Mouse (Mus musculus) MN1 (cell line): ENCODE data around the gene Wdr82.
"Not testable (repeated sequence)": the region's sequence is repeated elsewhere in the genome, so short reads cannot be mapped to it uniquely, and the experiment has no call there.

Source experiments
- DNase-seq: peaks from one replicate; pipeline ENCODE4 v3.0.0-alpha.2; 2016; ENCODE audit warnings: low spot score

Wdr82 gene

DNA sequence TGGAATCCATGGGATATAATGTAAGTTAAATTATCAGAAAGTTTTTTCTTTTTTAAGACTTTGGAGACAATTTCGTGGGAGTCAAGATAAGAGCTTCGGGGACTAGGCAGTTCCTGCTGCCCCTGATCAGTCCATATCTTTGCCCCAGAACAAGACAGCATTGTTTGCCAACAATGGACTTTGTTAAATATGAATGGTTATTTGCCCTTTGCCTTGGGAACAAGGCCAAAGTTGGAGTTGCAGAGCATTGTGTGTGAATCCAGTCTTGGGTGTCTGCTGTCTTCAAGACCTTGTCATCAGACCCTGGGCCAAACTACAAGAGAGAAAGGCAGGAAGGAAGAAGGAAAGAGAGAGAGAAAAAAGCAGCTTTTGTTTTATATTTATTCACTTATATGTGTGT is 4.0 kb upstream of the Wdr82 start:
- no peak for DNase-seq

DNA sequence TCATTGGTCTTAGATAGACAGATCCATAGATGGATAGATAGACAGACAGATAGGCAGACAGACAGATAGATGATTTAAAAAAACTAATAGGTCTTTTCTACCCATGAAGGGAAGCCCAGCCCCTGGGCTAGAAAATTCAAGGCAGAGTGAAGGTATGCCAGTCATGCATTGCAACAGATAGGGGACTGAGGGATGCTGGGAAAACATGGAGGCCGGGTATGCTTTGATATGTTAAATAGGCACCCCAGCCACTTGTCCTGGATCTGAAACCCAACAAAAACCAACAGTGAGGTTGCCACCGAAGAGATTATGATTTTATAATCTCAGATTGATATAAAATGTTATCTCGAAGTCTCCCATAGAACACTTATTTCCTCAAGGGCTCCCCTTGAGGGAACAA is 3.5 kb upstream of the Wdr82 start:
- no peak for DNase-seq

DNA sequence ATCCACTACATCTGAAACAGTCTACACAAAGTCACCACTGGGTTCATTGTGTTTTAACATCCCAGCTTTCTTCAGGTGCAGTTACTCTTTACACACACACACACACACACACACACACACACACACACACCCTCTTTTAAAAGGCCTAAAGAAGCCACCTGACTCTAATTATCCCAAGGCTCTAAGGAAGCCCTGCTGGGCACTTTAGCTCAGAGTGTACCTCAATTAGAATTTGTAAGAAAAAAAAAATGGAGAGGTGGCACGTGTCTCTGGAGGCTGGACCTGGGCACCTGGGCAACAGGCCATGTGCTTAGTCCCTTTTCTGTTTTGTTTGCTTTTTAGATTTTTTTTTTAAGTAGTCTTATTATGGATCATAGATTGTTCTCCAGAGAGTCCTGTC is 3.0 kb upstream of the Wdr82 start:
- peak; percentile 30 for DNase-seq

DNA sequence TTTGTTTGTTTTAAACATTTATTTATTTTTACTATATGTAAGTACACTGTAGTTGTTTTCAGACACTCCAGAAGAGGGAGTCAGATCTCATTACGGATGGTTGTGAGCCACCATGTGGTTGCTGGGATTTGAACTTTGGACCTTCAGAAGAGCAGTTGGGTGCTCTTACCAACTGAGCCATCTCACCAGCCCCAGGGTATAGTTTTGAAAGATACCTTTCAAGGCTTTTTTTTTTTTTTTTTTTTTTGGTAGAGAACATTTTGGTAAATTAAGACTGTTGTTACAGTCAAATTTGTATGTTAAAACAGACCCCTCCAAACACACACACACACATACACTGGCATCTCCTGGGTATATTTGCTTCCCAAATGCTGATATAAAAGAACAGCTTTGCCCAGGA is 1.7 kb upstream of the Wdr82 start:
- DNase-seq, result not testable (repeated sequence)

DNA sequence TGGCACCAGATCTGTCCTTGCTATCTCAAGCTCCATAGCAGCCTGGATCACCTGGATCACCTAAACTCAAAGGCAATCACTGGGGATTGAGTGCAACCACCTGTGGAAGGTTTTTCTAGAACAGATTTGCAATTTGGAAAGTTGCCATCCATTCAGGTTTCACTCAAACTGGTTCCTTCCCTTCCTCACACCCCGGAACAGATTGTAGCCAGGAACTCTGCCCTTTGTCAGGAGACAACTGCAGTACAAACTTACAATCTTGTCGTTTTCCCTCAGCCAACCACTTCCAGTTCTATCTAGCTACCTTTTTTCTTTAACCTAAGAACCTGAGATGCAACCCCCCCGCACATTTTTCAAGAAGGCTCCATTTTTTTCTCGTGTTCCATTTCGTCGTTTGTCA is 811 bp upstream of the Wdr82 start:
- peak; percentile 24 for DNase-seq

DNA sequence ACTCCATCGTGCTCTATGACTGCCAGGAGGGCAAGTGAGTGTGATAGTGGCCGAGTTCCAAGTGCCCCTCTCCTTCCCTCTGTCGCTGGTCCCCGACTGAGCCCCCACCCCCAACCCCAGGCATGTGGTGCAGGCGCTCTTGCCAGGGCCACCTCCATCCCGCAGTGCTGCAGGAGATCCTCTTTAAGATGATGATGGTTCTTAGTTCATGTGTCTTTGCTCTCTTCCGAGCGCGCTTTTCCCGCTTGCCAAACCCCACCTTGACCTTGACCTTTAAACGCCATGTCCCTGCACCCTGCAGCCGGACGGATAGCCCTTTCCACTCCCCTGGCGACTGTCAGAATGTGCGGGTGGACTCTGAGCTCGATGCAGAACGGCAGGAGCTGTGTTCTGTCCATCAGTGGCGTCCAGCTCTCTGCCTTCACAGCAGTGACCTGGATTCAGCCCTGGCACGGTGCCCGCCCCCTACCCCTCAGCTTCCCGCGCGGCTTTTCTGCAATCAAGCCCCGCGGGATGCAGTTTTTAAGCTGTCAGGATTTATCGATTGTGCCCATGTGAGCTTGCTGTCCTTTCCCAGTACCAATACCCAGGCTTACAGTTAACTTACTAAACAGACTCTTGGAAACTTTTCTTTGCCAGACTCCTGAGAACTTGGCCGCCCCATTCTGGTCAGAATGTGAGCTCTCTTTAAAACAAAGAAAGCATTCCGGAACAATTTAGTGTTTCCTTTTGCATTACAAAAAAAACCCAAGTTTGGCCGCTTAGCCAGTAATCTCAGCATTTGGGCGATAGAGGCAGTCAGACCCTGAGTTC is 824 bp downstream of the Wdr82 start:
- DNase-seq, result peak; percentile 75

DNA sequence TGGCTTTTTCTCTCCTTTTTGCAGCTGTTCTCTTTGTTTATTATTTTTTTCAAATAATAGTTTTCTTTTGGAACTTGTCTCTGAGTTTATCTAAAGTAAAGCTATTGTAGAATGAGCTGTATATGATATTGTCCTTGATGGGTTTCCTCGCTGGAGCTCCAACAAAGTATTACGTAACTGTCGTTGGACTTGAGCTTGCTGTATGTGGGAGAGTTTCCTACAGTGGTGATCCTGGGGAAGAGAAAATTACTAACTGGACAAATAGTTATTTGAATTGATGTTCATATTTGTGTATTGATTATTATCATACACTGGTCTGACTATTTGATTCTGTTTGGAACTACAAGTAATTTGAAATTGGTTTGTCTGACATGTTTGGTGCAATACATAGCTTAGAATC is 1.8 kb downstream of the Wdr82 start:
- DNase-seq, result no peak

DNA sequence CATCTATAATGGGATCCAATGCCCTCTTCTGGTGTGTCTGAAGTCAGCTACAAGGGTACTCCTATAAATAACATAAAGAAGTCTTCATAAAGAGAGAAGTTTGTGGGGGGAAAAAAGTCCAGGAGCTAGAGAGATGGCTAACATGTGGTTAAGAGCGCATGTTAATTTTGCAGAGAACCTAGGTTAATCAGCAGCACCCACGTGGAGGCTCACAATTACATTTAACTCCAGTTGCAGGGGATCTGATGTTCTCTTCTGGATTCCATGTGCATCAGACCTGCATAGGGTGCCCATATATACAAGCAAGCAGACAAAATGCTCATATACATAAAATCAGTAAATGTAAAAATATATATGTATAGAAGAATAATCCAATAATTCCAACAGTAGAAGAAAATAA is 2.6 kb downstream of the Wdr82 start:
- no peak for DNase-seq

DNA sequence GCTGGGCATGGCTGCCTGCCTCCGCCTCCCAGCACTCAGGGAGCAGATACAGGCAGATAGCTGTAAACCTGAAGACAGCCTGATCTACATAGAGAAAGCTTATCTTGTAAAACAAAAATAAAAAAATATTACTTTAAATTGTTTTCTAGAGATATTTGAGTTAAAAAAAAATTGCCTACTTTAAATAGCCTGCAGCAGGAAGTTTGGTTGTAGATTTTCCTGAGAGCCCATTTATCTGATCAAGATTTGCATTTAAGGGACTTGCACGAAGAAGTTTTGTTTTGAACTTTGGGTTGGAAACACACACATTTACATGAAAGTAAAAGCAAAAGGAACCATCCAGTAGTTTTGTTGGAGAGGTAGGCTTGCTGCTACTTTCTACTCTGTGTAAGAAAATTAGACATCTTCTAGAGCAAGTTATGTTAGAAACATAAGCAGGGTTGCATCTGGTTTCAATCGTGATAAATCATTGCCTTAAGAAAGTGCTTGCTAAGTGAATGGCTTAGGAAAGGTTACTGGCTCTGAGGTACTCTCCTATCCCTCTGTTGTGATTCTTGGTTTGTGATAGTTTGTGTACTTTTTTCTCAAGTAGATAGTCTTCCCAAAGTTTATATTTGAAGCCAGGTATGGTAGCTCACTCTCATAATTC is 4.9 kb downstream of the Wdr82 start:
- no peak for DNase-seq

DNA sequence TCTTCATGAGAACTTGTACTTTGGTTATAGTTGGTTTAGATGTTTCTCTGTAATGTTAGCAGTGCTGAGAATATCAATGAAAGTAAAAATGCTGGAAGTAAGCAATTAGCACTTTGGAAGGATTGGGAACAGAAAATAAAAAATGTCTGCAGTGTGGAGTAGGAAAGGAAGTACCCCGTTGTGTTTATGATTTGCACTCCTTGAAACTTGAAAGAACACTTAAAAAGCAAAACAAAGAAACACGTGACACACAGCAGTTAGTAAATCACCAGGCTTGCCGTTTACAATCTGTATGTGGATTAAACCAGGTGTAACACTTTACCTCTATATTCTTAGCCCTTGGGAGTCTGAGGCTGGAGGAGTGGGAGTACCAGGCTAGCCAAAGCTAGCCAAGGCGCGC is 6.0 kb downstream of the Wdr82 start:
- no peak for DNase-seq

DNA sequence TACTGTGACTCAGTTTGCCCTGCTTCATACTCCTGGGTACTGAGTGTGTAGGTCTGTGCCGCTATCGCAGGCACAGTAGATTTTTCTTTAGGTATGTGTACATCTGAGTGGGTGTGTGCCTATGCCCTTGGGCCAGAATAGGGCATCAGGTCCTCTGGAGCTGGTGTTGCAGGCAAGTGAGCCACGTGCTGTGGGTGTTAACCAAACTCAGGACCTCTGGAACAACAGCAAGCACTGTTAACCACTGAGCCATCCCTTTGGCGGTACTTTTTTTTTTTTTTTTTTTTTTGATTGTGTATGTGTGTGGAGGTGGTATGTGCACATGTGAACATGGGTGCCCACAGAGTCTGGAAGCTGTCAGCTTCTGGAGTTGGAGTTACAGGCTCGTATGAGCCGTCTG is 7.1 kb downstream of the Wdr82 start:
- no peak for DNase-seq

DNA sequence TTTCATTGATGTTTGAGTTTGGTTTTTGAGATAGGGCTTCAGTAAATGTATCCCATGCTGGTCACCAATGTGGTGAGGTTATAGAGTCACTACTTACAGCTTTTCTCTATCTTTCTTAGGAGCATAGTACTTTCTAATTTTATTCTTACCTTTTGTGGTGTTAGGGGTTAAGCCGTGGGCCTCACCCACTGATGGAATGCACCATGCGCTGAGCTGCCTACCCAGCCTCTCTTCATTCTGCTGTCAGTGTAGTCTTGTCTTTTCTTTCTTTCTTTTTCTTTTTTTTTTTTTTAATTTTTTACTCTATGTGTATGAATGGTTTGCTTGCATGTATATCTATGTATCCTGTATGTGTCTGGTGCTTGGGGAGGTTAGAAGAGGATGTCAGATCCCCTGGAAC is 8.7 kb downstream of the Wdr82 start:
- DNase-seq, result no peak

DNA sequence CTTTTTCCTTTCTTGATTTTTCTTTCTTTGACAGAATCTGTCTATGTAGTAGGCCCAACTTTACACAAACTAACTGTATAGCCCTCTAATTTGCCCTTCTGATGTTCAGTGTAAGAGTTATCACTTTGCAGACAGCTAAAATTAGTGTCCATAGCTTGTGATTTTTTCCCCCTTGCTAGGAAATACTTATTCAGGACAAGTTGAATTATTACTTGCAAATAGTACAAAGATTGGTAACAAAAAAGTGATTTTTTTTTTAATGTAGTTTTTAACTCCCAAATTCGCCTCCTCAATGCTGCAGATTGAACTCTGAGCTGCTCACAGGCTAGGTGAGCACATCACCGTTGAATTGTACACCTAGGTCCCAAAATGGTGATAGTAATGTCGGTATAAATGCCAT is 9.2 kb downstream of the Wdr82 start:
- no peak for DNase-seq

DNA sequence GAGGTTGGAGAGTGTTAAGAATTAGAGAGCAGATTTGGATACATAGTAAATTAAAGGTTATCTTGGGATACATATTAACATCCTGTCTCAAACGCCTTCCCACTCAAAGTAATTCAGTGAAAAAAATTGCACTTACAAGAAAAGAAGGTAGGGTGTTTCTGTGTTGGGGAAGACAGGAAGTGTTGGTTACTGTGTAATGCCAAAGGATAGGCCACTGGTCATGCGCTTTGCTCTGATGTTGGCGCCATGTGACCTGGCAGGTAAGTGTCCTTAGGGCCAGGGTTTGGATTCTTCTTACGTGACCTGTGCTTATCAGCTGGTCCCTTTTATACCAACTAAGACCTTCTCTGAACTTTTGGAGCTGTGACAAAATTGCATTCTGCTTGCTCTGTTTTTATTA is 11.4 kb downstream of the Wdr82 start:
- no peak for DNase-seq

DNA sequence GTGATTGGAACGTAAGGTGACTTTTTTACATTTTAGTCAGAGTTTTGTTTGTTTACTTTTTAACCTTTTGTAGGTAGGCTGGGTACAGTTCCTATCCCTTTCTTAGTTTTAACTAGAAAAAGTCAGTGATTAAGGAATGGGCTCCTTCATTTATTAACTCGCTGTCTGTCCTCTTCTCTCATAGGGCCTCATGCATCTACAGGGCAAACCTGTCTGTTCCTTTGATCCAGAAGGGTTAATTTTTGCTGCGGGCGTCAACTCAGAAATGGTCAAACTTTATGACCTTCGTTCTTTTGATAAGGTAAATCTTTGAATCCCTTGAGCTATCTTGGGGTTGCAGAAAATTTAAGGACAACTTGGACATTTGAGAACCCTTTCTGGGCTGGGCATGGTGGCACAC is 13.3 kb downstream of the Wdr82 start:
- no peak for DNase-seq

DNA sequence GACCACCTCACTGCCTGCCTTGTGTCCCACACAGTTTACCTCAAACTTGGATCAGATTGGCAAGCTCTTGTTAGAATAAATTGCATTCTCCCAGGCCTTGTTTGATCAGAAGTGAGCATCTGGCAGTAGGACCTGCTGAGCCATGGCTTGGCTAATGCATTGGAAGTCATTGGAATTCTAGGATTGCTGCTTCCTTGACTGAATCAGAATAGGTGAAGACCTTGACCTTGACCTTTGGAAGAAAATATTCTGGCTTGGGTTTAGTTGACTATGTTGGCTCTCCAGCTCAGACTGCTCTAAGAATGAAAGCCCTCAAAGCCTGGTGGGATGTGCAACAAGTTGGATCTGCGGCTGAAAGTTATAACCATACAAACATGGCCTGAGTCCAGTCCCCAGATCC is 20.6 kb downstream of the Wdr82 start:
- no peak for DNase-seq

DNA sequence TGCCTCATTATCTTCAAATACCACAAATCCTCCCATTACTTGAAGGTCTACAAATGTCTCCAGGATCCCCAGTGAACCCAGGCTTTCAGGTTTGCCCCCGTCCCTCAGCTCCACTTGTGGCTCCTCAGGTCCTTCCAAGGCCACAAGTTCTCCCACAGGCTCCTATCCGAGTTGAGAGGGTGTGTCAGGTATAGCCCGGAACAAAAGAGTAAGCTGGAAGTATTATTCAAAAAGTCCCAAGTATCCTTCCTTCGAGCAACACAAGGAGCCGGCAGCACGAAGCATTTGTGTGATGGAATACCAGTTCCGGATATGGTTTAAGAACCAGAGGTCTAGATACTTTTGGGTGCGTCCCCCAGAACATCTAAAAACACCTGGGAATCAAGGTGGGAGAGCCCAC is 21.3 kb downstream of the Wdr82 start:
- DNase-seq, result no peak

DNA sequence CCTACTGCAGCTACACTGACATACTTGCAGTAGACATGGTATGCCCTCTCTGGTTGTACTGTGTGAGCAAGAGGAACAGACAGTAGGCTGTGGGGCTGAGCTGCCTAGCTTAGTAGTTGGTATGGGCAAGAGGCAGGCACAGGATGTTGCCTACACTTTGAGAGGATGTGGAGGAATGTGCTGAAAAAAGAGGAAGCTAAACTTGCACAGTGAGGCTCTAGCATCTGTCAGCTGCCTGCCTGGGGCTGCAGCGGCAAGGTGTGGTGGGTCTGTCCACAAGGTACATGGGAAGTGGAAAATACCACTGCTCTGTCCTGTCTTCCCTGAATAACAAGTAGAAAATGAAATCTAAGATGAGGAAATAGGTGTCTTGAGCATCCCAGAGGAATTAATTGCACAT is 22.3 kb downstream of the Wdr82 start:
- DNase-seq, result no peak

DNA sequence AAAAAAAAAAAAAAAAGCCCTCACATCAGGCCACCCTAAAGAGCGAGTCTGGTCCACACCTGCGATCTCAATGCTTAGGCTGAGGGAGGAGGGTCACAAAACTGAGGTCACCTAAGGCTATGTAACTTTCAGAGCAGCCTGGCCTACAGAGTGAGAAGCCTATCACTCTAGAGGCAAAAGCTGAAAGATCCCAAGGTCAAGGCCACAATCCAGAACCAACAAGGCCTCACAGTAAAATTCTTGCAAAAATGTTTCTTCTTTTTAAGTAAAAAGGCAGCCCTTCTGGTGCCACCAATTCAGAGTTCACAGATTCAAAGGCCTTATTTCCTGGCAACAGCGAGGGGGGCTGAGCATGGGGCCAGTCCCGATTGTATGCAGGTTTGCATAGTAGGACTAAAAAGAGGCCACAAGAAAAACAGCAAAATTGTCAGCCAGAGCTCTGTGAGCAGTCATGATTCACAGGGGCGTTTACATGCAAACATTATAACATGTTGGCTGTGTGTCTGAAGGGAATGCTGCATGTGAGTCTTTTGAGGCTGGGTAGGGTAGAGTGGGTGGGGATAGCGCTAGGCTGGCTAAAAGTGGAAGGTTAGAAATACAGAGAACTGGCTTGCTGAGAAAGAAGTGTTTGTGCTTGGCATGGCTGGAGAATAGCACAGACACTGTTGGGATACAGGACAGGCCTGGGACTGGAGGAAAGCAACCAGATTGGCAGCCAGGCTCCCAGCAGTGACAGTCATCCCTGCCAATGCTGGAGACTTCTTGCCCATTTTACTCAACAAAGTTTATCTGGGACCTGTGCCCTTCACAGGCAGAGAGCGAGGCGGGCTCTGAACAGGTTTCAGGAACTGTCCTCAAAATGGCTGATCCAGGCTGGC is 23.4 kb downstream of the Wdr82 start:
- no peak for DNase-seq

DNA sequence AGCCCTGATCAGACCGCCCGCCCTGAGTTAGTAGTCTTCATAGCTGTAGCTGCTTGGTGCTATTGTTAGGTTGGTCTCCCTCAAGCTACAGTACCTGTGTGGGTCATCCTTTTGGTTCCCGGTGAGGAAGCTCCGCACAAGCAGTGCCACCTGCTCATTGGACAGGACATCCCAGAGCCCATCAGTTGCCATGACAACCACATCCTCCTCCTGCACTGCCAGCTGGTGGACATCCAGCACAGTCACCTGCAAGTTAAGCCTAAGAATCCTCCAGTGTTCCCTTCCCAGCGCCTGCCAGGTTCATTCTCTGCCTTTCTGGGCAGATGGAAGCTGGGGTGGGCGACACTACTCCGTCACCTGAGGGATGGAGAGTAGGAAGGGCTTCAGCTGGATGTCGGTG is 25.0 kb downstream of the Wdr82 start:
- no peak for DNase-seq

DNA sequence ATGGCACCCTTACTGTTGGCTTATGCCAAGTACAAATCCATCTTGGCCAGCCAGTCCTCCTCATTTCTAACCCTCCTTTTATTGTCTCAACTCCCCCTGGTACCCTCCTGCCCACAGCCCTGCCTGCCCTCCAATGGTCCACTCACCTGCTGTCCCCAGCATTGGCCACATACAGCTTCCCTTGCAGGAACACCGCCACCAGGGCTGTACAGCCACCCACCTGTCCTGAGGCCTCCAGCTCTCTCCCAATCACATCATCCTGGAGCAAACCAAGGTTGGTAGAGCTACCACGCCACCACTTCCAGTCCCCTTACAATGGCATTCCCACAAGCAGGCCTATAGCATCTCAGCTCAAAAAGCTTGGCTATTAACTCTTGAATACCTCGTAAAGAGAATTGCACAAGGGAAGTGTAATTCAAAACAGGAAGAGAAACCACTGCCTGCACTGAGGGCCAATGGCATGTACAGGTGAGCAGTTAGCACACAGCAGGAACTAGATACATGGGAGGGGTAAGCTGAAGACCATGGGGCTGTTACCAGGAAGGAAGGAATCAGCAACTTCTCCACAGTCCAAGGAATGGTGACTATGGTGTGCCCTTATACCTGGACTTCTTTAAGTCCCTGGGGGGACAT is 26.5 kb downstream of the Wdr82 start:
- DNase-seq, result no peak

DNA sequence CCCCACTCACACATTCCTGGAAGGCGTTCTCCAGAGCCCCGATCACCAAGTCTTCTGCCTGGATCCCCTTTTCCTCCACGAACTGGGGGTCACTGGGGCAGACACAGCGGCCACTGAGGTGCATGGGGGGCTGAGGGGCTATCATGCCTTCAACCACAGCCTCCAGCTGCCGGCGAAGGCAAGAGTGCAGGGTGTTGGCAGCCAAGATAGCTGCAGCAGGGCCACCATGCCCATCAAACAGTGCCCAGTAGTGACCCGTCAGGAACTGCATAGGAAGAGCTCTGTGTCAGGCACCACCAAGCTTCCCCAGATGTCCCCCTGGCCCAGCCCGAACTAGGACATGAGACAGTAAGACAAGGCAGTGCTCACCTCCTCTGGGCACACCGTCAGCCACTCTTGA is 27.0 kb downstream of the Wdr82 start:
- no peak for DNase-seq
